Mouse (Mus musculus): ENCODE measurements at regions not wholly inside any gene's neighbourhood (a gene's known extent, or its start where the extent isn't known, plus 50 kb on each side); places are given as distances from the start of the nearest gene placed in this dataset.

DNA sequence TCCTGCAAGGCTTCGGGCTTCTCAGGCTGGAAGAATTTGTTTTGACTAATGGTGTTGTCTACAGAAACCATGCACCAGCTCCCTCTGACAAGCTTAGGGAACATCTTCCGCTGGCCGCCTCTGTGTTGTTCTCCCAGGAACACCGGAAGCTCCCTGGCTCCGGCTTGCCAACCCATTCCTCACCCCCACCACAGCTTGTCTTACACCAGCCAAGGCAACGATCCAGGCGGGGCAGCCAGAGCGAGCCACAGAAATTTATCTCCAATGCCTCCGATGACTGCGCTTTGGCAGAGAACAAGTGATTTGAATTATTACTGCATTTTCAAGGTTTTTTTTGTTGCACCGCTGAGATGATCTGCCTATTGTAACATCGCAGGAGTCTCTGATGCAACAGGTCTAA is 151.0 kb downstream of the Cdh26 start:
- TF ChIP-seq ZMIZ1 (IDR thresholded peaks at IDR 0.05; ENCODE audit: low read depth, low read length) = no peak
- TF ChIP-seq CTCF (conservative IDR thresholded peaks at IDR 0.05 in 1 of 2, IDR thresholded peaks at IDR 0.05 in 1 of 2; ENCODE audit: low read depth in 2 of 2, low read length in 2 of 2) = no peak
- TF ChIP-seq POLR2A (IDR thresholded peaks at IDR 0.05; ENCODE audit: low read depth, low read length) = no peak
- no peak for TF ChIP-seq SMC3 (IDR thresholded peaks at IDR 0.05; ENCODE audit: low read depth, low read length)
- TF ChIP-seq MAFK (IDR thresholded peaks at IDR 0.05; ENCODE audit: insufficient replicate concordance, low read length) = no peak
- TF ChIP-seq JUN (IDR thresholded peaks at IDR 0.05; ENCODE audit: insufficient read depth, low read depth, low read length) = no peak
- no peak for TF ChIP-seq USF1 (IDR thresholded peaks at IDR 0.05; ENCODE audit: low read depth, low read length)
- TF ChIP-seq USF2 (conservative IDR thresholded peaks at IDR 0.05; ENCODE audit: low read depth, low read length) = no peak
- no peak for TF ChIP-seq MYC (IDR thresholded peaks at IDR 0.05; ENCODE audit: low read depth, low read length)
- no peak for TF ChIP-seq EP300 (IDR thresholded peaks at IDR 0.05; ENCODE audit: low read length)
